Mouse (Mus musculus) embryonic facial prominence, embryonic 12.5 days (tissue): Measurements from ENCODE around the gene Zmynd8. TPM values are rescaled to one million over a fixed set of nuclear protein-coding genes. Genes with fewer than 3 reads are reported as not detected.

Experiments
- ATAC-seq: fragments of 200-750 bp; cut with Nextera tagmentation; 2 replicates; pipeline ENCODE4 v1.8.0; 2017; ENCODE audit not compliant: insufficient number of reproducible peaks, insufficient read depth, low FRiP score, low TSS enrichment
- H3K27ac ChIP-seq: fragments of 300-500 bp; sonication (generic); 2 replicates; pipeline ENCODE4 v1.5.1; 2016; ENCODE audit warnings: mild to moderate bottlenecking
- H3K27me3 ChIP-seq: fragments of 300-500 bp; sonication (generic); 2 replicates; pipeline ENCODE4 v1.6.1; 2016; ENCODE audit warnings: mild to moderate bottlenecking, moderate library complexity
- H3K36me3 ChIP-seq: fragments of 300-500 bp; sonication (generic); 2 replicates; pipeline ENCODE4 v1.6.1; 2016; ENCODE audit warnings: mild to moderate bottlenecking
- H3K4me1 ChIP-seq: fragments of 300-500 bp; sonication (generic); 2 replicates; pipeline ENCODE4 v1.6.1; 2016
- H3K4me2 ChIP-seq: fragments of 300-500 bp; sonication (generic); replicated peaks from 2 replicates; pipeline ENCODE4 v1.6.1; 2016; ENCODE audit warnings: mild to moderate bottlenecking, moderate library complexity
- H3K4me3 ChIP-seq: fragments of 300-500 bp; sonication (generic); 2 replicates; pipeline ENCODE4 v1.5.1; 2016; ENCODE audit warnings: mild to moderate bottlenecking
- H3K9ac ChIP-seq: fragments of 300-500 bp; sonication (generic); 2 replicates; pipeline ENCODE4 v1.6.1; 2016; ENCODE audit warnings: mild to moderate bottlenecking, moderate library complexity
- H3K9me3 ChIP-seq: fragments of 300-500 bp; sonication (generic); 2 replicates; pipeline ENCODE4 v1.6.1; 2016; ENCODE audit warnings: mild to moderate bottlenecking, moderate library complexity
- WGBS: fragments of 180-500 bp; shearing (Covaris S2); methylation state at CpG from one replicate; pipeline ENCODE4 v1.1.7; 2016; 5-methylcytosine and 5-hydroxymethylcytosine counted together
- polyA plus RNA-seq: library from polyadenylated mRNA; unstranded; fragments of >200 nt; fragmentation: Nextera tagmentation; extraction: Ambion mirVana; gene quantifications from 2 replicates; pipeline ENCODE4 v1.2.1, GENCODE M21; 2016

Zmynd8 gene
- polyA plus RNA-seq, 1 experiment from 2014 or later: 64.2 TPM

GRCm38 (mm10) chr2:165822478-165822877 is 76.3 kb downstream of the Zmynd8 start:
- no peak overlapping the region for H3K27ac ChIP-seq
- no peaks in the 10 kb centered on the region for H3K4me1 ChIP-seq
- WGBS: 94% methylated on average over 15 of the region's 15 CpGs
- no peak for ATAC-seq
- H3K36me3 ChIP-seq: peaks cover 88% of the 10 kb centered on the region
- no peak overlapping the region for H3K9ac ChIP-seq
- no peak overlapping the region for H3K4me3 ChIP-seq
- H3K4me2 ChIP-seq: no peak overlapping the region
- no peaks in the 10 kb centered on the region for H3K9me3 ChIP-seq
- no peaks in the 10 kb centered on the region for H3K27me3 ChIP-seq

GRCm38 (mm10) chr2:165821671-165822070 is 77.1 kb downstream of the Zmynd8 start:
- Histone ChIP-seq H3K4me1 (no peaks in the 10 kb centered on the region), H3K4me3 (no peak overlapping the region), H3K9ac (no peak overlapping the region), H3K4me2 (no peak overlapping the region), H3K36me3 (peaks cover 89% of the 10 kb centered on the region), H3K27me3 (no peaks in the 10 kb centered on the region), H3K27ac (no peak overlapping the region), H3K9me3 (no peaks in the 10 kb centered on the region)
- WGBS: 91% methylated on average over 12 of the region's 12 CpGs
- ATAC-seq: no peak

- Histone ChIP-seq H3K4me2 (no peak overlapping the region), H3K9ac (no peak overlapping the region), H3K4me1 (no peaks in the 10 kb centered on the region), H3K36me3 (peaks cover 88% of the 10 kb centered on the region), H3K9me3 (no peaks in the 10 kb centered on the region), H3K27me3 (no peaks in the 10 kb centered on the region), H3K27ac (0 out of 2 replicates have a peak overlapping the region, but pooled peaks have one; percentile 41), H3K4me3 (no peak overlapping the region)
- 77% methylated on average over 15 of the region's 15 CpGs for WGBS
- ATAC-seq: no peak
These were observed 78.2 kb downstream of the Zmynd8 start for GRCm38 (mm10) chr2:165820504-165821095.

DNA sequence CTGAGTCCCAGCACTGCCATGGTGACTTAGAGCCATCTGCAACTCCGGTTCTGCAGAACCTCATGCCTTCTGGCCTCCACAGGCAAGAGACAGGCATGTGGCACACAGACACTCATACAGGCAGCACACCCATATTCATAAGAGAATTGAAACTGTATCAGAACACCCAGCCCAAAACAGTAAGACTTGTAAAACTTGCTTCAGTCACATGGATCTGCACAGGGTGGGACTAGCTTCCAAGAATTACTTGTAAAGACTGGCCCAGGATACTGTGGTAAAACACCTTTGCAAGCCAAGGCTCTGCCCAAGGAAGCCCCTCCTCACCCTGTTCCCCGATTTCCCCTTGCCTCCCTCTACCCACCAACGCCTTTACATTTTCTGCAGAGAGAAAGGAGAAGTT is 78.7 kb downstream of the Zmynd8 start:
- Histone ChIP-seq H3K27ac (peak overlapping the region; percentile 23; the same call in 1 of the 2 replicates), H3K4me3 (no peak overlapping the region), H3K27me3 (no peaks in the 10 kb centered on the region), H3K36me3 (peaks cover 88% of the 10 kb centered on the region), H3K4me1 (no peaks in the 10 kb centered on the region), H3K4me2 (no peak overlapping the region), H3K9me3 (no peaks in the 10 kb centered on the region), H3K9ac (no peak overlapping the region)
- ATAC-seq: no peak
- 82% methylated on average over 3 of the region's 3 CpGs for WGBS

GRCm38 (mm10) chr2:165818985-165819948 is 79.5 kb downstream of the Zmynd8 start:
- 0 out of 2 replicates have a peak, but pooled peaks have one; percentile 31 for ATAC-seq
- no peaks in the 10 kb centered on the region for H3K27me3 ChIP-seq
- H3K4me1 ChIP-seq: no peaks in the 10 kb centered on the region
- H3K9ac ChIP-seq: no peak overlapping the region
- WGBS: 83% methylated on average over 10 of the region's 10 CpGs
- no peak overlapping the region for H3K4me3 ChIP-seq
- no peaks in the 10 kb centered on the region for H3K9me3 ChIP-seq
- H3K36me3 ChIP-seq: peaks cover 88% of the 10 kb centered on the region
- no peak overlapping the region; the same call in 1 of the 2 replicates for H3K27ac ChIP-seq
- H3K4me2 ChIP-seq: no peak overlapping the region

- Histone ChIP-seq H3K36me3 (peaks cover 89% of the 10 kb centered on the region), H3K4me1 (no peaks in the 10 kb centered on the region), H3K9me3 (no peaks in the 10 kb centered on the region), H3K27ac (no peak overlapping the region), H3K4me3 (no peak overlapping the region), H3K9ac (peak overlapping the region; percentile 24; the same call in 1 of the 2 replicates), H3K27me3 (no peaks in the 10 kb centered on the region), H3K4me2 (no peak overlapping the region)
- no peak for ATAC-seq
- 89% methylated on average over 6 of the region's 6 CpGs for WGBS
These were observed 80.2 kb downstream of the Zmynd8 start for GRCm38 (mm10) chr2:165818570-165818969.

DNA sequence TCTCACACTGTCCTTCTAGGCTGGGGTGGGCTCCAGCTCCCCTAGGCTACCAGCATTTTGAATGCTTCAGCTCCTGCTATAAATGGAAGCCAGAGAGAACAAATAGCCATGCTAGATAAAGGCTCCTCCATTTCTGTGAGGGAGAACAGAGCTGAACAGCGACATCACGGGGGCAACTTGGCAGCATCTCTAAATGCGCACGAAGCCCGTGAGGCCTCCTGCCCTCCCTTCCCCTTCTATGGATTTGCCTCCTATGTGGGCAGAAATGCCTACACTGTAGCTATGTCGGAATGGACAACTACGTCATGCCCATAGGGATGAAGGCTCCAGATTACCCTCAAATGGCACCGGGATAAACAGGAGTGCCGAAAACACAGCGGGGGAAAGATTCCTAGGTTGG is 81.4 kb downstream of the Zmynd8 start:
- Histone ChIP-seq H3K27ac (no peak overlapping the region), H3K4me1 (no peaks in the 10 kb centered on the region), H3K4me3 (no peak overlapping the region), H3K9ac (no peak overlapping the region), H3K36me3 (peaks cover 86% of the 10 kb centered on the region), H3K9me3 (no peaks in the 10 kb centered on the region), H3K4me2 (no peak overlapping the region), H3K27me3 (no peaks in the 10 kb centered on the region)
- ATAC-seq: no peak
- 93% methylated on average over 10 of the region's 10 CpGs for whole genome bisulfite sequencing

DNA sequence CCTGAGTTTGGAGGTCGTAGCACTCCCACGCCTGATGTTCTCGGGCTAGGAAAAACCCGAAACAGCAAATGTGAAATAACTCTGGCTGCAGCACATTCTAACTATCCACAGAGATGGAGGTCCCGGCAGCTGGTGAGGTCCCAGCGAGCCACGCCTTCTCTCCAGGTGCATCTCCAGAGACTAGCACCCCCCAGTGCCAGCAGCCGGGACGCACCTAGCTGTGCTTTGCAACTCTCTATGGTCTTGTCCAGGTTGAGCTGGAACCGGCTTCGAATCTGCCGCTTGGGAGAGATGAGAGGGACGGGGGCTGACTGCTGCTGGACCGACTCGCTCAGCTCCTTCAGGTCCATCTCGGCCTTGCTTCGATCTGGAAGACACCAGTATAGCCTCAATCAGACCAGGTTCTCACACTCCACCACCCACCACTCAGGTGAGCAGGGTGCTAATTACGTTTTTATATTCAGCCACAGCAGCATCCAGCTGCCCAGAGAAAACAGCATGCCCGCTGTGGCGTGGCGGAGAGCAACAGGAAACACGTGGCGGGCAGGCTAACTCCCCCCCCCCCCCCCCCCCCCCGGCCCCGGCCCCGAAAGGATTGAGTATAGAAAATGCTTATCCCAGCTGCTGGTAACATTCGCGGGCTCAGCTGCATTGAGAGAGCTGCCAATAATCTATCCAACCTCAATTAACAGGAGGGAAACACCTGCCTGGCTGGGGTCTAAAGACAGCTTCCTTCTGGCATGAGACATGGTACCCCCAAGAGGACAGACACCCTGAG is 83.5 kb downstream of the Zmynd8 start:
- no peaks in the 10 kb centered on the region for H3K4me1 ChIP-seq
- ATAC-seq: no peak
- H3K27ac ChIP-seq: no peak overlapping the region
- no peak overlapping the region for H3K9ac ChIP-seq
- peaks cover 86% of the 10 kb centered on the region for H3K36me3 ChIP-seq
- no peaks in the 10 kb centered on the region for H3K9me3 ChIP-seq
- no peak overlapping the region for H3K4me3 ChIP-seq
- WGBS: 87% methylated on average over 25 of the region's 28 CpGs
- no peaks in the 10 kb centered on the region for H3K27me3 ChIP-seq
- no peak overlapping the region for H3K4me2 ChIP-seq

DNA sequence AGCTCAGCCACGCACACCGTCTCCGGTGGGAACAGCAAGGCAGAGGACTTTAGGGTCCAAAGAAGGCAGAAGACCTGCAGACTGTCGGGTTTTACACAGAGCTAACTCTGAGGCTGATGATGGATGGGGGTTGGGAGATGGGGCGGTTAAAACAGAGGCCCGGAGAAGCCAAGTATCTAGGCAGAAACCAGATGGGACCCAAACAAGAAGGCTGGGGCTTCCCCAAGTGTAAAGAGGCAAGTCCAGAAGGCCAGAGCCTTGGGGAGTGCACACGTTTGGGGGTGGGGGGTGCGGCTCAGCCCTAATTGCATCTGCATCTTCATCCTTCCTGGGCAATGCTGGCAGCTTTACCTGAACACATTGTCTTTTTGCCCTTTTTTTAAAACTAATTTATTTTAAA is 85.9 kb downstream of the Zmynd8 start:
- no peaks in the 10 kb centered on the region for H3K9me3 ChIP-seq
- WGBS: 80% methylated on average over 8 of the region's 8 CpGs
- no peak for ATAC-seq
- H3K4me1 ChIP-seq: no peaks in the 10 kb centered on the region
- peaks cover 93% of the 10 kb centered on the region for H3K36me3 ChIP-seq
- H3K4me3 ChIP-seq: no peak overlapping the region
- H3K9ac ChIP-seq: no peak overlapping the region
- H3K27ac ChIP-seq: no peak overlapping the region
- no peak overlapping the region for H3K4me2 ChIP-seq
- no peaks in the 10 kb centered on the region for H3K27me3 ChIP-seq

- H3K9ac ChIP-seq: no peak overlapping the region
- no peak overlapping the region for H3K27ac ChIP-seq
- no peak overlapping the region for H3K4me3 ChIP-seq
- WGBS: 57% methylated on average over 5 of the region's 5 CpGs
- no peak overlapping the region for H3K4me2 ChIP-seq
- no peaks in the 10 kb centered on the region for H3K27me3 ChIP-seq
- ATAC-seq: no peak
- H3K9me3 ChIP-seq: no peaks in the 10 kb centered on the region
- H3K4me1 ChIP-seq: no peaks in the 10 kb centered on the region
- H3K36me3 ChIP-seq: peaks cover 91% of the 10 kb centered on the region
These were observed 87.3 kb downstream of the Zmynd8 start for GRCm38 (mm10) chr2:165811536-165811935.

GRCm38 (mm10) chr2:165809901-165810477 is 88.8 kb downstream of the Zmynd8 start:
- H3K27me3 ChIP-seq: no peaks in the 10 kb centered on the region
- H3K36me3 ChIP-seq: peaks cover 92% of the 10 kb centered on the region
- H3K4me1 ChIP-seq: no peaks in the 10 kb centered on the region
- WGBS: 85% methylated on average over 5 of the region's 5 CpGs
- no peak overlapping the region for H3K27ac ChIP-seq
- no peak for ATAC-seq
- no peak overlapping the region for H3K4me2 ChIP-seq
- H3K9me3 ChIP-seq: no peaks in the 10 kb centered on the region
- H3K4me3 ChIP-seq: no peak overlapping the region
- no peak overlapping the region for H3K9ac ChIP-seq
